Mouse (Mus musculus): Measurements from ENCODE around the gene Ccser1.

GRCm38 (mm10) chr6:61279506-61279905, 99.4 kb downstream of the Ccser1 start:
- TF ChIP-seq CTCF (IDR thresholded peaks at IDR 0.05; ENCODE audit: borderline replicate concordance, insufficient read depth, low read depth, low read length) (no peak), POLR2A (IDR thresholded peaks at IDR 0.05; ENCODE audit: borderline replicate concordance, insufficient read depth, low read length) (no peak)

Data from cerebellum, adult 2 months (tissue).